Mouse (Mus musculus): ENCODE measurements around the gene Sobp. TPM values are rescaled to one million over a fixed set of nuclear protein-coding genes. Genes with fewer than 3 reads are reported as not detected.

Gene Sobp
- total and polyA plus RNA-seq, 3 experiments = 4.9 to 5.1 (median 5.1) TPM

- DNase-seq = peak; percentile 92
Observed at GRCm38 (mm10) chr10:43035579-43035978, 138.8 kb downstream of the Sobp start.

GRCm38 (mm10) chr10:43034811-43035210, 139.5 kb downstream of the Sobp start:
- peak; percentile 82 for DNase-seq

- DNase-seq = no peak
Observed at GRCm38 (mm10) chr10:43033481-43034248, 140.7 kb downstream of the Sobp start.

DNA sequence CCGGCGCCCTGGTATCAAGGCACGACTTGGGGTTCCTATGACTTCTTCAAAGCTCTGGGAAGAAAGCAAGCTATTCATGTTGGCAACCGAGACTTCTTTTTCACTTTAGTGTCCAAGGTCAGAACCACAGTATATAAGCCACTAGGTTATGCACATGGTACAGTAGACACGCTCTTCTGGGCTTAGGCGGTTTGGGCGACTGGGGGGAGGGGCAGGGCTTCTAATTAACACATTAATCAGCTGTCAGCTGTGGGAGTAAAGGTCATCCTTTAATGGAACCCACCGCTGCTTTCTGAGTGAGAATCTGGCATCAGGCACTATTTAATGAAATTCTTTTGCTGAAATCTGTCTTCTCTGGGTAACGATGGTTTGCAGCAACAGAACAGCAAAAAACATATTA, 147.3 kb downstream of the Sobp start:
- DNase-seq = no peak

DNA sequence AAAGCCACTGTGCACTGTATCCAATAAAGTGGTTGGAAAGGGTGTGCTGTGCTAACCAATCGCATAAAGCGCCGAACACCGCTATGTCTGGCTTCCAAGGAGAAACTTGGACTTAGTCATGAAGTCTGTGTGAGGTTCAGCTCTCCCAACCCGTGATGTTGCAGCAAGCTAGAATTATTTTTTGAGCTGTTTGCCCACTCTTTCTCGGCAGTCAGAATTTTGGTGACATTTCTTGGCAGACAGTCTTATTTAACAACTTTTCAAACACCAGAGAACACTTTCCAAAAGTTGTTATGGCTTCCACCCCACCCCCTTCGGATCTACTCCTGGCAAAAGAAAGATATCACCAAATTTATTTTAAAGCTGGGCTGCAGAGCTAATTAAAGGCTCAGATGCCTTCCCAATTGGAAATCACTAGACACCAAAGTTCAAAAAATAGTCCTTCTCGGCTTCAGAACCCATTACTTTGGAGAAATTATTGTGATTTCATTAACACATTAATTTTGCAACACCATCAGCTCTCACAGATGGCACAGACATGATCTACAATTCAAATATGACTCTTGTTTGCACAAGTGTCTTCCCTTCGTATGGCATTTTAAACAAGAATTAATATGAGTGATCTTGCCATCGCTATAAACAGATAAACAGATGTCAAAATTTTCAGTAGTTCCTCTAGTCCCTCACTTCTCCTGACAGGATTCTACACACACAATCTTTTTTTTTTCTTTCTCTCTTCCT, 150.7 kb downstream of the Sobp start:
- no peak for DNase-seq

DNA sequence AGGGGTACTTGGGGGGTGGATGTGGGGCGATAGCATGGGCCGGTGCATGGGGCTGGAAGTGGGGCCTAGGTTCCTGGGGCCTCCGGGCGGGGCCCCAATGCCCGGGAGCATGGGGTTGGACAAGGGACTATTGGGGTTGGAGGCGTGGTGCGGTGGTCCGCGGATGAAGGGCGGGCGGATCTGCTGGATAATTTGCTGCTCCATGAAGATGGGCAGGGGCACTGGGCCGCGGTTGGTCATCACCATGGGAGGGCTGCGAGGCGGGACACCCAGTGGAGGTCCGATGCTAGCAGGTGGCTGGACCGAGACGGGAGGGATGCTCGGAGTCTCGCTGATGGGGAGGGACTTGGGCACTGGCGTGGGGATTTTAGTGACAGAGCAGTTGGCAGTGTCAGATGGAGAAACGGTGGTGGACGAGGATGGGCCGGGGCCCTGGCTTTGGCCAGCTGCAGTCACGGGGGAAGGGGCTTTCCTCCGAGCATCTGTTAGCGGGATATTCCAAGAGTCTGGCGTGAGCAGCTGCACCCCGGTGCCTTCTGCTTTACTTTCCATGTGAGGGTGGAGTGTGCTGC, 152.1 kb downstream of the Sobp start:
- DNase-seq = no peak

GRCm38 (mm10) chr10:43021512-43022116, 152.7 kb downstream of the Sobp start:
- peak; percentile 71 for DNase-seq

- peak; percentile 68 for DNase-seq
Observed at GRCm38 (mm10) chr10:43021017-43021416, 153.3 kb downstream of the Sobp start.

- no peak for DNase-seq
Observed at GRCm38 (mm10) chr10:43014782-43015181, 159.5 kb downstream of the Sobp start.

- no peak for DNase-seq
Observed at GRCm38 (mm10) chr10:43014358-43014757, 160.0 kb downstream of the Sobp start.

DNA sequence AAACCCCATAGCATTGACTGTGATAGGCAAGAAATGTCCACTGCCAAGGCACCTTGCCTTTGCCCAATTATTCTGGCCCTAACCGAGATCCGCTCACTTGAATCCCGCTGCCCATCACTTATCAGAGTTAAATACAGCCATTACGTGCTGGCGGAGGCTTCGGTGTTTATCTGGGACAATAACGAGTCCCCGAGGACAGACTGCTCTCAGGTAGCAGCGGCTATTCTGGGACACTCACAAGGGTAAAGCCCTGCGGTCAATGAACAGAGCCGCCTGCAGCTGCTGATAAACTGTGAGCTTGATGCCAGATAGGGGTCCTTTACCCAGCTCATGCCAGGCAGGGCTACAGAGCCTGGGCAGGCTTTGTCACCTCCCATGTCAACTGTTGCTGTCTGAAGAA, 166.2 kb downstream of the Sobp start:
- no peak for DNase-seq

GRCm38 (mm10) chr10:43006534-43006933, 167.8 kb downstream of the Sobp start:
- no peak for DNase-seq

GRCm38 (mm10) chr10:43005677-43006076, 168.7 kb downstream of the Sobp start:
- DNase-seq = no peak

DNA sequence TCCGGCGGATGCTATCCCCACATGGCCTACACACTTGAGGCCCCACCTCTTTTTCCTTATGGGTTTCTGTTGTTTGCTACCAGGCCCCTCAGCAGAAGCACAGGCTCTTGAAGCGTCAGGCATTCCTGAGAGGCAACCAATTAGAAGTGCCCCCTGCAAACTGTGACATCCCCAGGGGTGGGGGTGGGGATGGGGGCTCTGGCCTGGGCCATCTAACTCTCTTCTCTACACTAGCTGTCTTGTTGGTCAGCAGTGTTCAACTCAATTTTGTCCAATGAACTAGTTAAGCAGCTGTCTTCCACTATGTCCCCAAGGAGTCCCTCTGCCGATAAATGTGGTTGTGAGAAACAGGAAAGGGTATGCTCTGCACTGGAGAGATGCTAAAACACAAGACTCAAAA, 169.3 kb downstream of the Sobp start:
- no peak for DNase-seq

DNA sequence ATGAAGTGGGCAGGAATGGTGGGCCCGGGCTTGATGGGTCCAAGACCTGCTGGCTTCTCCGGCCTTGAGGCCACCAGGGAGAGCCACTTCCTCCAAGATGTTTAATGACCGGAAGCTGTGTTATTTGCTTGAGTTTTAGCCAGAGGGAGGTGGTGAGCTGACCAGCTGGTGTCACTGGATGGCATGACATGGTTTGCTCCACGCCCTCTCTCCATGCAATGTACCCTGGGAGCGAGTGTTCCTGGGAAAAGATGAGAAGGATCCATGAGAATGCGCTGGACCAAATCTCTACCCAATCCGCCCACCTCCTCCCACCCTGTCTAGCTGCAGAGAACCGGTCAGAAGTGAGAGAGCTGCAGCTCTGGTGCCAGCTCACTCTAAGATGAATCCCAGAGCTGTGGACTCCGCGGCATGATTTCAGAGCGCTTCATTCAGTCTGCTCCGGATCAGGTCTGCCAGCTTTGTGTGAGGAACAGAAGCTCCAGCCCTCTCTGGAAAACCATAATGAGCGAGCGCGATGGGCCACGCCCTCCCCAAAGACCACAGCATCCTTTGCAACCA, 170.1 kb downstream of the Sobp start:
- no peak for DNase-seq

GRCm38 (mm10) chr10:43003466-43003757, 170.9 kb downstream of the Sobp start:
- no peak for DNase-seq

DNA sequence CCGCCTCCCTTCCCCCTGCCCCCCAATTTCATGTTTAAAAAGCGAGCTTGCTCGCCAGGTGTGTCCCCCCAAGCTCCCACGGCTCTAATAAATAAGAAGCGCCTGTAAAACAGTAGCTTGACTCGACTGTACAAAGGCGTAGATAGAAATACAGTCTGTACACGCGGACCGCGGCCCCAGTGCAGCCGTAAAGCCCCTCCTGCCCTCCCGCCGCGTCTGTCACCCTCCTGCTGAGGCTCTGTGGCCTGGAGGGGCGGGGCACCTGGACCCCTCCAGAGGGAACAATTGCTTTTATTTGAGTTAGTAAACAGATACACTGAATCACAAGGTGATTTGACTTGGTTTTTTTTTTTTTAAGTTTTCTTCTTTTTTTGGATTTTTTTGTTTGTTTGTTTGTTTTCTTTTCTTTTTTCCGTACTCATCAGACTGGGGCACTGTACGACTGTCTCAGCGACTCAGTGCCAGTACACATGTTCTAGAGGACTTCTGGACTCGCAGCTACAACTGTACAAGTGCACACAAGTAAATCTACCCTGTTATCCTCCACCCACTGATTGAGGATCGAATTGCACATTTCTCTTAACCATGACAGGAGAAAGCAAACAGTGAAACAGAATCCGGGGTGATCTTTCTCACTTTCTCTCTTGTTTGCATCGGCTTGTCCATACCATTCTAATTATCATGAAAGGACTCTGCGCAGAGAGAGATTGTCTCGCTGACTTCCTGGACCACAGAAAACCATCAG, 171.4 kb downstream of the Sobp start:
- no peak for DNase-seq

DNA sequence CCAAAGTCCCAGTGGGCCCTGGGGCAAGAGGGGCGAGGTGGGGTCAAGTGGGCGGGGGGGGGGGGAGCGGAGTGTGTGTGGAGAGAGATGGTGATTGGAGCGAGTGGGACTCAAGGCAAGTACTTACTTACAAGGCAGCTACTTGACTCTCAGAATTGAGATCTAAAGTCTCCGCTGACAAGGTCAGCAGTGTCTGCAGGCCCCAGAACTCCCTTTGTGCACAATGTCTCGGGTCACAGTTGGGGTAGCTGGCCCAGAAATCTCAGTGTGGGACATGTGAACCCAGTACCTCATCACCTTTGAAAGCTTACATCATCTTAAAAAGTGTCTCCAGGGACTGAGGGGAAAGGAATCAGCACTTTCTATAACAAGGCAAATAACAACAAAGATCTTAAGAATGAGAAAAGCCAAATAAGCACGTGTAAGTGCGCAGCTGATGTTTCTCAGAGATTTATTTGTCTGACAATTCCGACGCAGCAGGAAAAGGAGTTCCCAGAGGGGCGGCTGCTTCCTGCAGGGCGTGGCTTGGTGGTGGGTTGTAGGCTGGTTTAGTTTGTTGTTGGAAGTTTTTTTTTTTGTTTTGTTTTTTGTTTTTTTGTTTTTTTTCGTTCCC, 172.2 kb downstream of the Sobp start:
- DNase-seq = peak; percentile 57

DNA sequence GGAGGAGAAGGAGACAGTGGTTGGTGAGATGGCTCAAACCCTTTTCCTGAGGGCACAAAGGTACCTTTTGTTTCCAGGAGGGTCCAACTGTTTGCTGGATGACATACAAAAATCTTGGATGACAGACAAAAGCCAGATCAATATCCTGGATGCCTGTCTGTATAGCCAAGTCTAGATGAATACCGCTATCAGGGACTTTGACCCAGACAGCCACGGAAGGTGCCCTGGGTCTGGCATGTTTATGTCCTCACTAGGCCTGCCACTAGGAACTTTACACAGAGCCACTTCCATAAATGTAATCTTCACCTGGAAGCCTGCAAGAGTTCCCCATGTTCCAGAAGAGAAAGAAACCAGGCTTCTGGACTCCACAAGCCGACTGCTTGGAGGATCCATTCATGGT, 172.9 kb downstream of the Sobp start:
- no peak for DNase-seq

DNA sequence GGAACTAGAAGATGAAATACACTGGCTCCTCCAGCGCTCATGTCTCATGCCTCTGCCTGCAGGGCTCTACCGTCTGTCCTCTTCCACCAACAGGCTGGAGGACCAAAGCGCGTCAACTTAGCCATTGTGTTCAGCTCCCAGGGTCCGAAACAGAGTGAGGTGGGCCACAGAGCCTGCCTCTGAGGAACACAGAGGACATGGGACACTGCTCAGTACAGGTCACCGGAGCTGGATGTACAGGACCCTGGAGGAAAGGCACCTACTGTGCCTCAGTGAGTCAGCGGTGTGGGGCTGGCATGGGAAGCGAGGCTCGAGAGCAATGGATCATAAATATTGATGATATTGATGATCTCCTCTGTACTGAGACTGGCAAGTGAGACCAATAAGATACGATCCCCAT, 175.0 kb downstream of the Sobp start:
- no peak for DNase-seq

GRCm38 (mm10) chr10:42997278-42997677, 177.1 kb downstream of the Sobp start:
- no peak for DNase-seq

Measured in adrenal gland, adult 2 months (tissue).